Mouse (Mus musculus) MEL (cell line): ENCODE results near the gene Gtpbp2.

Experiments
- CHD2 ChIP-seq: IDR thresholded peaks from 2 replicates; pipeline ENCODE4 v1.6.1; 2011; ENCODE audit warnings: low read length, improper control_type of control experiment
- CTCF ChIP-seq, 3 experiments: IDR thresholded peaks in 2 of 3; conservative IDR thresholded peaks in 1 of 3; 2 replicates each; pipeline ENCODE4 v1.5.1; 2011 to 2012; ENCODE audit warnings: low read length in 3 of 3, low read depth in 2 of 3, mild to moderate bottlenecking in 2 of 3, improper control_type of control experiment in 1 of 3, inconsistent platforms in 1 of 3, mixed read lengths in 1 of 3, moderate library complexity in 1 of 3; ENCODE audit not compliant: control insufficient read depth in 1 of 3, insufficient read depth in 1 of 3, poor library complexity in 1 of 3, severe bottlenecking in 1 of 3
- E2F4 ChIP-seq: IDR thresholded peaks from 2 replicates; pipeline ENCODE4 v1.6.1; 2011; ENCODE audit warnings: low read depth, low read length, improper control_type of control experiment, borderline replicate concordance
- ETS1 ChIP-seq: IDR thresholded peaks from 2 replicates; pipeline ENCODE4 v1.6.1; 2012; ENCODE audit warnings: low read depth, mild to moderate bottlenecking, inconsistent platforms, low read length, improper control_type of control experiment, moderate library complexity
- GATA1 ChIP-seq: IDR thresholded peaks from 2 replicates; pipeline ENCODE4 v1.6.1; 2011; ENCODE audit warnings: low read depth, low read length, improper control_type of control experiment
- MXI1 ChIP-seq: IDR thresholded peaks from 2 replicates; pipeline ENCODE4 v1.6.1; 2011; ENCODE audit warnings: mild to moderate bottlenecking, low read depth, low read length, improper control_type of control experiment
- NRF1 ChIP-seq: IDR thresholded peaks from 2 replicates; pipeline ENCODE4 v1.6.1; 2014; ENCODE audit warnings: low read depth, mild to moderate bottlenecking, inconsistent platforms, low read length, improper control_type of control experiment, moderate library complexity; ENCODE audit not compliant: poor library complexity, insufficient read depth, severe bottlenecking
- POLR2A ChIP-seq, 2 experiments: IDR thresholded peaks; 2 replicates each; pipeline ENCODE4 v1.6.1; 2011 to 2012; ENCODE audit warnings: low read length in 2 of 2, mild to moderate bottlenecking in 2 of 2, control low read depth in 1 of 2, improper control_type of control experiment in 1 of 2, low read depth in 1 of 2, moderate library complexity in 1 of 2; ENCODE audit not compliant: control insufficient read depth in 1 of 2, insufficient read depth in 1 of 2, poor library complexity in 1 of 2
- TCF12 ChIP-seq: IDR thresholded peaks from 2 replicates; pipeline ENCODE4 v1.6.1; 2014; ENCODE audit warnings: low read depth, mild to moderate bottlenecking, inconsistent platforms, low read length, improper control_type of control experiment, moderate library complexity
- ZC3H11A ChIP-seq: IDR thresholded peaks from 2 replicates; pipeline ENCODE4 v1.6.1; 2012; ENCODE audit warnings: low read depth, mild to moderate bottlenecking, inconsistent platforms, low read length, improper control_type of control experiment
- ZKSCAN1 ChIP-seq: IDR thresholded peaks from 2 replicates; pipeline ENCODE4 v1.6.1; 2012; ENCODE audit warnings: low read depth, mild to moderate bottlenecking, inconsistent platforms, low read length, improper control_type of control experiment, moderate library complexity

DNA sequence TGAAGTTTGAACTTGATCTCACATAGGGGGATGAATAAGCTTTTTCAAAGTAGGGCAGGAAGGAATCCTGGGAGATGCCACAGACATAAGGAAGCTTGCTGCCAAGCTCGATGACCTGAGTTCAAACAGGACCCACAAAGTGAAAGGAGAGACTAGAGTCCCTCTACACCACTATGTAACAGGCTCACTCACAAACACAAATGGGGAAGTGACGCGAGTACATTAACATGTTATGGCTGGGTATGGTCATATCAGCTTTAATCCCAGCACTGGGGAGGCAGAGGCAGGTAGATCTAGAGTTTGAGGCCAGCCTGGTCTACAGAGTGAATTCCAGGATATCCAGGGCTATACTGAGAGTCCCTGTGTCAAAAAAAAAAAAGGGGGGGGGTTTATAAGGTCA, 6.5 kb upstream of the Gtpbp2 start:
- TF ChIP-seq ETS1 (peak; percentile 24; the same call in 1 of the 2 replicates), E2F4 (no peak), GATA1 (no peak), MXI1 (no peak), POLR2A (IDR thresholded peaks at IDR 0.05; ENCODE audit: control insufficient read depth in 1 of 2, insufficient read depth in 1 of 2, low read depth in 1 of 2, low read length in 2 of 2, poor library complexity in 1 of 2) (no peak), TCF12 (no peak), NRF1 (no peak), CTCF (IDR thresholded peaks at IDR 0.05 in 2 of 3, conservative IDR thresholded peaks at IDR 0.05 in 1 of 3; ENCODE audit: control insufficient read depth in 1 of 3, insufficient read depth in 1 of 3, low read depth in 2 of 3, low read length in 3 of 3, poor library complexity in 1 of 3, severe bottlenecking in 1 of 3) (no peak), ZKSCAN1 (no peak), ZC3H11A (no peak), CHD2 (no peak)
